Mouse (Mus musculus) effector memory CD4-positive, alpha-beta T cell, adult 7 months (primary cell): ENCODE data around the gene Celsr2. TPM values are rescaled to one million over a fixed set of nuclear protein-coding genes. Genes with fewer than 3 reads are reported as not detected.

Experiments
- polyA plus RNA-seq: library from polyadenylated mRNA; unstranded; fragments of 100-300 nt; shearing (Covaris generic); gene quantifications from one replicate; pipeline ENCODE4 v1.2.1, GENCODE M21; 2017

Gene Celsr2
- 0.72 TPM for polyA plus RNA-seq

DNA sequence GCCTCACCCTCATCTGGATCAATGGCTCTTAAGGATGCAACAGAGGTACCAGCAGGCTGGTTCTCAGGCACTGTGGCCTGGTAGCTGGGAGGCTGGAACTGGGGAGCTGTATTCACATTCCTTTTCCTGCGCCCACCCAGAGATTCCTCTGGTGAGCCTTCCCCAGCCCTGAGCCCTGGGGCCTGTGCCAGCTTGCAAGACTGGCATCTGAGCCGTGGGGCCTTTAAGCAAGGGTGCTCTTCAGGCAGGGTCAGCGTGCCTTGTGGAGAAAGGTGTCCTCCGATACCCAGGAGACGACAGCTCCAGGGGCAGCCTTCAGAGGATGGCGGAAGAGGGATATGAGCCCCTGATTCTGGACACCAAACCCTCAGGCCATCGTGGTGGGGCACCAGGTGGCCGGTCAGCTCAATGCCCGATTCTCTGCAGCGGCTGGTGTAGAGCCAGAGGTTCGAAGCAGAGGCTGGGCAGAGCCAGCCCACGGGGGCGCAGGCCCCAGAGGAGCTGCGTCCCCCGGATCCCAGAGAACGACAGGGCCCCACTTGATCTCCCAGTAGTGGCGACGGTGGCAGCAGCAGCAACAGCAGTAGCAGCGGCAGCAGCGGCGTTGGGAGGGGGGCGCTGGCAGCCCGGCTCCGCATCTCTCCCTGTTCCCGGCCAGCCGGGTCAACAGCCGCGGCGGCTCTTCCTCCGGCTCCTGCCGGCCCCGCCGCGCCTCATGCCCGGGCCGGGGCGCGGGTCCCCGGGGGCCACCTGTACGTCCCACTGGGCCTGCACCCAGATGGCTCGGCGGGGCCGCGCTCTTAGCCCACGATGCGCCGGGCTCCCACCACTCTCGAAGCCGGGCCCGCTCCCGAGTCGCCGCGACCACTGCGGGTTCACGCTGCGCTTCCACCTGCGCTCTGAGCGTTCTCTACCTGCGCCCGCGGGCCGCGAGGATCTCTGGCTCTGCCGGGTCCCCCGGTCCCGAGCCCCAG, at the start of gene Celsr2:
TSS of gene Celsr2 (minus strand) at position 696 of the 974 bp plus-strand sequence.

GRCm38 (mm10) chr3:108444698-108445365, 29.5 kb upstream of the Celsr2 start, which contains the start of gene Sars:
Sars (minus strand) TSS chr3:108445209.

GRCm38 (mm10) chr3:108383485-108384354, 31.6 kb downstream of the Celsr2 start, which contains the start of gene Psrc1:
Psrc1 (plus strand) TSS chr3:108383839.

DNA sequence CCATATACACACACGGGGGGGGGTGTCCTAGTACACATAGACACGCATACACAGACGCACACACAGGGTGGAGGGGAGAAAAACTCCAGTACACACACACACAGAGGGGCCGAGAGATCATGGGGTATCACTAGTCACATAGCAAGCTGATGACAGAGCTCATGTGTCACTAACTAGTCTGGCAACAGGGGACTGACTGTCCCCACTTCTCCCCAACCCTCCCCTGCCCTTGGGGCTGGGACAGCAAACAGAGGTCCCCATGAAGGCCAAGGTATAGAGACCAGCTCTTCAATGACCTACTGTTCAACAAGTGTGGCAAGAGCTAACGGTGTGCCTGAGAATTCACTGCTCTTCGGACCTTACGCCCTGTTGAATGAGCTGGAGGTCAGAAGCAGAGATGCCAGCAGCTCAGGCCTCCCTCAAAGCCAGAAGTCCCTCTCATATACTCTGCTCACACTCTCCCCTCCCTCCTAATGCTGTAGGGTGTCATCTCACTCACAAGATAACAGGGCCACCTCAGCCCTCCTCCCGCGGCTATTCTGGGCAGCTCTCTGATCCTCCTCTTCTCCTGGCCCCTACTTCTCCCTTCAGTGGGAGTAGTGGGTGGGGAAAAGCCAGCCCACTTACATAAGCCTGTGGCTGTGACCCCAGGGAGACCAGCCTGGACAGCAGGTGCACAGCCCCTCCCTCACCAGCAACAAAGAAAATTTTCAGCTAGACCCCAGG, 50.9 kb downstream of the Celsr2 start, which contains the start of gene Mybphl:
TSS of gene Mybphl (plus strand) at position 642 of the 726 bp plus-strand sequence.

Other genes starting within 250 kb of the Celsr2 start
- gene Amigo1, start 229.2 kb downstream of the Celsr2 start, polyA plus RNA-seq: 1.4 TPM
- gene Cyb561d1, start 214.3 kb downstream of the Celsr2 start, polyA plus RNA-seq: 14.3 TPM
- gene Atxn7l2, start 204.6 kb downstream of the Celsr2 start, polyA plus RNA-seq: 14.2 TPM
- gene Sypl2, start 188.9 kb downstream of the Celsr2 start, polyA plus RNA-seq: not detected
- gene Psma5, start 158.6 kb downstream of the Celsr2 start, polyA plus RNA-seq: 59.2 TPM
- 0.09 TPM for gene Sort1, start 131.5 kb downstream of the Celsr2 start, polyA plus RNA-seq
- gene Mybphl, start 50.6 kb downstream of the Celsr2 start, polyA plus RNA-seq: not detected
- 1.9 TPM for gene Psrc1, start 31.7 kb downstream of the Celsr2 start, polyA plus RNA-seq
- gene Sars, start 29.7 kb upstream of the Celsr2 start, polyA plus RNA-seq: 126 TPM
- gene 1700013F07Rik, start 118.6 kb upstream of the Celsr2 start, polyA plus RNA-seq: not detected
- gene 5330417C22Rik, start 121.0 kb upstream of the Celsr2 start, polyA plus RNA-seq: 0.87 TPM
- gene Tmem167b, start 146.9 kb upstream of the Celsr2 start, polyA plus RNA-seq: 47.4 TPM
- 37.7 TPM for gene Taf13, start 156.1 kb upstream of the Celsr2 start, polyA plus RNA-seq
- gene Wdr47, start 175.7 kb upstream of the Celsr2 start, polyA plus RNA-seq: 15.1 TPM
- gene Clcc1, start 238.4 kb upstream of the Celsr2 start, polyA plus RNA-seq: 37.3 TPM